ENCODE assay signal across 18 mouse cellular contexts in the genomic region with DNA sequence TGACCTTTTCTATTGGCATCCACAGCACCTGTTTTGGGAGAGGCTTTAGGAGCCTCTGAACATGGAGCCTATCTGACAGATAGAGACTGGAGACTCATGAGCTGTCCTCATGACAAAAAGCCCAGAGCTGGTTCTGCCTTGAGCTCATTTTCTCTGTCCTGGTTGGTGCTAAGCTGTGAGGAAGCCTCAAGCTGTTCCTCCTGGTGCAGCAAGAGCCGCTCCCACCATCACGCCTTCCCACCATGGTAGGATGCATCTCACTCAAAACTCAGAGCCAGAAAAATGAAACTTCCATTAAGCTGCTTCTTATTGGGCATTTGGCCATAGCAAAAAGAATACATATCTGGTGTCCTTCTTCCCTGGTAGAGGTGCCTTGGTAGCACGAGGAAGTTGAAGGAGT. TPM values are rescaled to one million over a fixed set of nuclear protein-coding genes. Genes with fewer than 3 reads are reported as not detected.
"Had no signal": no experiment of that assay in that cellular context is flagged by ENCODE, and none has a peak within 500 bp of the region (broad histone marks: within the 10 kb centered on the region; RNA-seq: fewer than 3 reads in every experiment).

No protein-coding gene starts in this region.

- DNase-seq: forebrain, postnatal 0 days; gastrocnemius, postnatal 14 days; gastrocnemius, postnatal 36 days; heart, adult 11 months; heart, adult 2 months; heart, postnatal 14 days; heart, postnatal 36 days; kidney, adult 18-20 months; kidney, adult 8-10 months; kidney, postnatal 10 days; kidney, postnatal 25 days; kidney, postnatal 4 days; liver; liver, embryonic 13.5 days had no signal

RNA-seq across cellular contexts. Expression of a gene that starts 55.0 kb away (rescaled TPM):
- total RNA-seq: gastrocnemius, adult 18-20 months; gastrocnemius, adult 8-10 months; gastrocnemius, postnatal 36 days had no signal
- polyA plus RNA-seq: kidney, embryonic 14.5 days; limb, embryonic 10.5 days had no signal
